Mouse (Mus musculus) limb, embryonic 15.5 days (tissue): Measurements from ENCODE around the gene Fbxl12. TPM values are rescaled to one million over a fixed set of nuclear protein-coding genes. Genes with fewer than 3 reads are reported as not detected.

Experiments
- ATAC-seq: fragments of 200-750 bp; cut with Nextera tagmentation; 2 replicates; pipeline ENCODE4 v1.8.0; 2017; ENCODE audit warnings: low read depth, moderate TSS enrichment; ENCODE audit not compliant: insufficient number of reproducible peaks, low FRiP score, low TSS enrichment
- H3K27ac ChIP-seq: fragments of 300-500 bp; sonication (generic); 2 replicates; pipeline ENCODE4 v1.5.1; 2015; ENCODE audit warnings: moderate library complexity, mild to moderate bottlenecking, inconsistent platforms
- H3K27me3 ChIP-seq: fragments of 300-500 bp; sonication (generic); 2 replicates; pipeline ENCODE4 v1.6.1; 2015; ENCODE audit warnings: inconsistent platforms
- H3K36me3 ChIP-seq: fragments of 300-500 bp; sonication (generic); 2 replicates; pipeline ENCODE4 v1.6.1; 2015; ENCODE audit warnings: inconsistent platforms
- H3K4me1 ChIP-seq: fragments of 300-500 bp; sonication (generic); 2 replicates; pipeline ENCODE4 v1.6.1; 2015; ENCODE audit warnings: inconsistent platforms
- H3K4me2 ChIP-seq: fragments of 300-500 bp; sonication (generic); 2 replicates; pipeline ENCODE4 v1.6.1; 2015; ENCODE audit warnings: mild to moderate bottlenecking, inconsistent platforms
- H3K4me3 ChIP-seq: fragments of 300-500 bp; sonication (generic); 2 replicates; pipeline ENCODE4 v1.5.1; 2015; ENCODE audit warnings: mild to moderate bottlenecking, inconsistent platforms
- H3K9ac ChIP-seq: fragments of 300-500 bp; sonication (generic); 2 replicates; pipeline ENCODE4 v1.6.1; 2015; ENCODE audit warnings: inconsistent platforms
- H3K9me3 ChIP-seq: fragments of 300-500 bp; sonication (generic); 2 replicates; pipeline ENCODE4 v1.6.1; 2016; ENCODE audit warnings: inconsistent platforms
- WGBS: fragments of 180-500 bp; shearing (Covaris S2); methylation state at CpG from one replicate; pipeline ENCODE4 v1.1.7; 2015; 5-methylcytosine and 5-hydroxymethylcytosine counted together
- polyA plus RNA-seq: library from polyadenylated mRNA; unstranded; fragments of >200 nt; fragmentation: Nextera tagmentation; extraction: Ambion mirVana; gene quantifications from 2 replicates; pipeline ENCODE4 v1.2.1, GENCODE M21; 2015

The Fbxl12 gene
- polyA plus RNA-seq, 1 experiment from 2014 or later = 19.2 TPM

DNA sequence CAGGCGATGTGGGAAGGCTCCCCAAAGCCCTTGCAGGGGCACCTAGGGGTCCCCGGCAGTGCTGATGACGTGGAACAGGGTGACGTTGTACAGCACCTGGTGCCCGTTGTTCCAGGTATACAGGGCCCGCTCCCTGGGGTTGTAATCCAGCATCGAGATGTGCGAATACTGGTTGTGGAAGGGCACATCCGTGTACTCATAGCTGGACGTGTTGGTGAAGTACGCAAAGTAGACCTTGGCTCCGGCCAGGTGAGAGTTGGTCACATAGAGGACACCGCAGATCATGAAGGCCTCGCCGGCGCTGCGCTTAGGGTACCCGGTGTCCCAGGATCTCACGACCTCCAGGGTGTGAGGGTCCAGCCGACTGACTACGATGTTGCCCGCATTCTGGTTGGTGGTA, 23.5 kb upstream of the Fbxl12 start:
- no peak overlapping the region for H3K4me3 ChIP-seq
- H3K4me2 ChIP-seq = no peak overlapping the region
- no peak for ATAC-seq
- no peaks in the 10 kb centered on the region for H3K27me3 ChIP-seq
- WGBS = 92% methylated on average over 22 of the region's 22 CpGs
- peaks cover 16% of the 10 kb centered on the region for H3K36me3 ChIP-seq
- H3K9ac ChIP-seq = no peak overlapping the region
- H3K27ac ChIP-seq = no peak overlapping the region
- no peaks in the 10 kb centered on the region for H3K9me3 ChIP-seq
- H3K4me1 ChIP-seq = peaks cover 23% of the 10 kb centered on the region

DNA sequence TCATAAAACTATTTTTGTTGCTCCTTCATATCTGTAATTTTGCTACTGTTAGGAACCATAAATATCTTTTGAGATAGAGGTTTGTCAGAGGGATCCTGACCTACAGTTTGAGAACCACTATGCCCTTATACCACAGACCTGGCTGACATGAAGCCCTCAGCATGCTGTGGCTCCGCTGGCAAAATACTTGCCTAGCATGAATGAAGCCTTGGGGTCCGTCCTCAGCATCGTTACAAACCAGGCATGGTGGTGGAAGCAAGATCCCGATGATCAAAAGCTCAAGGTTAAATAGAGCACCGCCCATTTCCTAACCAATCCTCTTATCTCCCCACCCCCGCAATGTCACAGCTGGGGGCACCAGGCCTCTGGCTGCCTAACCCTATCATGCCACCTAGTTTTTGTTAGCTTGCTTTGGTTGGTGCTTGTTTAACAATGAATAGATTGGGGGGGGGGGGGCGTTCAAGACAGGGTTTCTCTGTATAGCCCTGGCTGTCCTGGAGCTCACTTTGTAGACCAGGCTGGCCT, 22.0 kb upstream of the Fbxl12 start:
- H3K9ac ChIP-seq = no peak overlapping the region
- no peaks in the 10 kb centered on the region for H3K9me3 ChIP-seq
- H3K4me1 ChIP-seq = peaks cover 21% of the 10 kb centered on the region
- no peak overlapping the region for H3K27ac ChIP-seq
- H3K4me2 ChIP-seq = no peak overlapping the region
- H3K36me3 ChIP-seq = peaks cover 31% of the 10 kb centered on the region
- no peaks in the 10 kb centered on the region for H3K27me3 ChIP-seq
- H3K4me3 ChIP-seq = no peak overlapping the region
- ATAC-seq = no peak
- 15% methylated on average over 7 of the region's 7 CpGs for WGBS

GRCm38 (mm10) chr9:20665925-20666324, 21.4 kb upstream of the Fbxl12 start:
- Histone ChIP-seq H3K4me3 (no peak overlapping the region), H3K9ac (no peak overlapping the region), H3K27me3 (no peaks in the 10 kb centered on the region), H3K9me3 (no peaks in the 10 kb centered on the region), H3K36me3 (peaks cover 37% of the 10 kb centered on the region), H3K27ac (no peak overlapping the region), H3K4me1 (peaks cover 21% of the 10 kb centered on the region), H3K4me2 (no peak overlapping the region)
- 32% methylated on average over 8 of the region's 8 CpGs for WGBS
- no peak for ATAC-seq

DNA sequence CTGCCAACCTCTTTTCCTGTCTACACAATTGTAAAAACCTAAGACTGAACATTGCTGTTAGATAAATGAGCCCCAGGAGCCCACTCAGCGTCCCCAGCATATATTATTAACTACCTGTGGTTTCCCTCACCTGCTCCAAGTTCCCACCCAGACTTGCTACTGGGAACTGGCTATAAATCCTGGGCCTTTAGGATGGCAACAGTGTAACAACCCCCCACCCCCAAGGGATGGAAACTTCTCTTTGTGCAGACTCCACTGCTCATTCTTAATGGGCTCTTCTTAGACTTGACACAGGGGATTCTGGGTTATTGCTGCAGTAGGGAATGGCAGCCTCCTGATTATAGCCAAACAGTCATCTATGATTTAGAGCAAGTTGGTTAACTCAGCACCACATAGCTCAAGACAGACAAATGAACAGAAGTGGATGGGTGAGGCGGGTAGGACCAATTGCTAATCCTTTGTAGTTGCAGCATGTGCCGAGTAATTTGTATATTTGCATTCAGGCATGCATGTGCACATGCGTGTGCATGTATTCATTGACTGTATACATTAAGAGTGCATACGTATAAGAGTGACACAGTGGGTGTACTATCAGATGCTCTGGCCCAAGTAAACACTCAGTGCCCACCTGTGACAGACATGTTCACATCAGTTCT, 20.5 kb upstream of the Fbxl12 start:
- Histone ChIP-seq H3K36me3 (peaks cover 45% of the 10 kb centered on the region), H3K9me3 (no peaks in the 10 kb centered on the region)
- no peak for ATAC-seq

DNA sequence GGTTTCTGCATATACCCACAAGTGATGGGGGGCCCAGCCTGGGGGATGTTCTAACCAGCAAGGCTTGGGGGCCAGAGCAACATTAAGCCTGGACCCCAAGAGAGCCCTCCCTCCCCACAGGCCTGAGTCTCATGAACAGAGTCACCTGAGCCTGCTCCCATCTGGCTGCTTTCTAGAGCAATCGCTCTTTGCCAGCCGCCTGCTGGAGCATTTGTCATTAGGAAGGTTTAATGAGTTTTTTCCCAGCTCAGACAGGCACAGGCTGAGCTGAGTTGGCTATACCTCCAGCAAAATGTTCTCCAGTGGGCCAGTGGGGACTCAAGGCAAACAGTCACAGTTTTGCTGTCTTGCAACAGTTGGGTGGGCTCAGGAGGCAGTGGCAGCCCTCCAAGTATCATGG, 19.8 kb upstream of the Fbxl12 start:
- WGBS = 63% methylated on average over 2 of the region's 2 CpGs
- peaks cover 21% of the 10 kb centered on the region for H3K4me1 ChIP-seq
- H3K4me3 ChIP-seq = no peak overlapping the region
- no peak overlapping the region; the same call in 1 of the 2 replicates for H3K27ac ChIP-seq
- H3K9me3 ChIP-seq = no peaks in the 10 kb centered on the region
- H3K27me3 ChIP-seq = no peaks in the 10 kb centered on the region
- no peak for ATAC-seq
- peaks cover 52% of the 10 kb centered on the region for H3K36me3 ChIP-seq
- no peak overlapping the region for H3K9ac ChIP-seq
- no peak overlapping the region for H3K4me2 ChIP-seq

More for the DNA sequence above, 20.5 kb upstream of the Fbxl12 start:
- Histone ChIP-seq H3K4me3 (no peak overlapping the region), H3K9ac (no peak overlapping the region), H3K27ac (no peak overlapping the region), H3K4me1 (peaks cover 21% of the 10 kb centered on the region), H3K27me3 (no peaks in the 10 kb centered on the region), H3K4me2 (no peak overlapping the region)
- WGBS = 77% methylated on average over 5 of the region's 5 CpGs

GRCm38 (mm10) chr9:20663956-20664355, 19.4 kb upstream of the Fbxl12 start:
- Histone ChIP-seq H3K27me3 (no peaks in the 10 kb centered on the region), H3K9me3 (no peaks in the 10 kb centered on the region), H3K36me3 (peaks cover 56% of the 10 kb centered on the region), H3K27ac (no peak overlapping the region; the same call in 1 of the 2 replicates), H3K4me3 (no peak overlapping the region), H3K4me1 (peaks cover 21% of the 10 kb centered on the region), H3K4me2 (no peak overlapping the region), H3K9ac (no peak overlapping the region)
- ATAC-seq = no peak
- 82% methylated on average over 2 of the region's 2 CpGs for WGBS

GRCm38 (mm10) chr9:20662874-20663273, 18.3 kb upstream of the Fbxl12 start:
- Histone ChIP-seq H3K4me3 (no peak overlapping the region), H3K27ac (no peak overlapping the region), H3K27me3 (no peaks in the 10 kb centered on the region), H3K4me2 (no peak overlapping the region), H3K36me3 (peaks cover 66% of the 10 kb centered on the region), H3K4me1 (peaks cover 21% of the 10 kb centered on the region), H3K9me3 (no peaks in the 10 kb centered on the region), H3K9ac (no peak overlapping the region)
- 93% methylated on average over 8 of the region's 8 CpGs for WGBS
- ATAC-seq = no peak

- no peaks in the 10 kb centered on the region for H3K9me3 ChIP-seq
- 52% methylated on average over 3 of the region's 3 CpGs for WGBS
- H3K4me1 ChIP-seq = peaks cover 21% of the 10 kb centered on the region
- no peaks in the 10 kb centered on the region for H3K27me3 ChIP-seq
- H3K36me3 ChIP-seq = peaks cover 71% of the 10 kb centered on the region
- no peak overlapping the region for H3K4me2 ChIP-seq
- H3K27ac ChIP-seq = no peak overlapping the region
- ATAC-seq = no peak
- no peak overlapping the region for H3K4me3 ChIP-seq
- H3K9ac ChIP-seq = no peak overlapping the region
These were observed 17.8 kb upstream of the Fbxl12 start for GRCm38 (mm10) chr9:20662325-20662724.

- ATAC-seq = no peak
- H3K36me3 ChIP-seq = peaks cover 86% of the 10 kb centered on the region
- WGBS = 90% methylated on average over 3 of the region's 3 CpGs
These were observed 13.0 kb upstream of the Fbxl12 start for GRCm38 (mm10) chr9:20657546-20657945.

DNA sequence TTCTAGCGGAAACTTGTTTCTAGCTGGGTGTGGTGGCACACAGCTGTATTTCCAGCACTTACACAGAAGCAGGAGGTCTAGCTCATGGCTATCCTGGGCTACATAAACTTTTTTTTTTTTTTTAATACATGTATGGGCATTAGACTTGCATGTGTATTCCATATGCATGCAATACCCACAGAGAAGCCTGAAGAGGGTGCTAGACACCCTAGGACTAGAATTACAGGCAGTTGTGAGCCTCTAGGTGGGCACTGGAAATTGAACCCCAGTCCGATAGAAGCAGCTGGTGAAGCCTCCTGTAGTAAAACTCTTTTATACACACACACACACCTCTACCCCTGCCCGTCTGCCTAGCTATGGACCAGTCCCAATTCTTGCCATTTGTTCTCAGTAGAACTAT, 9.3 kb upstream of the Fbxl12 start:
- Histone ChIP-seq H3K9ac (no peak overlapping the region), H3K36me3 (peaks cover 53% of the 10 kb centered on the region), H3K27me3 (no peaks in the 10 kb centered on the region), H3K4me3 (no peak overlapping the region), H3K4me2 (no peak overlapping the region), H3K9me3 (no peaks in the 10 kb centered on the region), H3K27ac (no peak overlapping the region), H3K4me1 (peaks cover 29% of the 10 kb centered on the region)
- WGBS = 85% methylated on average over 3 of the region's 3 CpGs
- ATAC-seq = no peak

More at GRCm38 (mm10) chr9:20657546-20657945, 13.0 kb upstream of the Fbxl12 start:
- H3K9me3 ChIP-seq = no peaks in the 10 kb centered on the region
- H3K4me3 ChIP-seq = no peak overlapping the region
- H3K27me3 ChIP-seq = no peaks in the 10 kb centered on the region
- H3K9ac ChIP-seq = no peak overlapping the region
- no peak overlapping the region for H3K27ac ChIP-seq
- H3K4me2 ChIP-seq = no peak overlapping the region
- peaks cover 22% of the 10 kb centered on the region for H3K4me1 ChIP-seq

DNA sequence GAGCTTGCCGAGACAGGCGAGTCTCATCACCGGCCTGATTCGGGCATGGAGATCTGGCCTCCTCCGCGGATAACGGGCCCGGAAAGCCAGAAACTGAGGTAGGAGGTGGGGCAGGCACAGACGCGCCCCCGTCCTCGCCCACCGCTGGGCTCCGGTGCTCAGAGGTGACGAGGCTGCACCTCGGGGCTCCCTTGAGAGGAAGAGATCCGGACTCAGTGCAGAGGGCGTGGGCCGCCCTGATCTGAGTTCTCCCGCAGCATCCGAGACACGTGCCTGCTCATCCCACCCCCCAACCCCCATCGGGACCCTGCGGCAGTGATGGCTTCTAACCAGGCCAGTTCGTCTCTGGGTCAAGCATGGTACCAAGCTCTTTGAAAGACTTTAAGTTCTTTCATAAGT, 7.7 kb upstream of the Fbxl12 start:
- Histone ChIP-seq H3K9me3 (no peaks in the 10 kb centered on the region), H3K27ac (peak overlapping the region; percentile 54; the same call in 1 of the 2 replicates), H3K9ac (peak overlapping the region; percentile 88), H3K4me3 (peak overlapping the region; percentile 97), H3K36me3 (peaks cover 53% of the 10 kb centered on the region), H3K4me2 (peak overlapping the region; percentile 55), H3K4me1 (peaks cover 29% of the 10 kb centered on the region), H3K27me3 (no peaks in the 10 kb centered on the region)
- no peak for ATAC-seq
- WGBS = under 1% methylated on average over 25 of the region's 25 CpGs

DNA sequence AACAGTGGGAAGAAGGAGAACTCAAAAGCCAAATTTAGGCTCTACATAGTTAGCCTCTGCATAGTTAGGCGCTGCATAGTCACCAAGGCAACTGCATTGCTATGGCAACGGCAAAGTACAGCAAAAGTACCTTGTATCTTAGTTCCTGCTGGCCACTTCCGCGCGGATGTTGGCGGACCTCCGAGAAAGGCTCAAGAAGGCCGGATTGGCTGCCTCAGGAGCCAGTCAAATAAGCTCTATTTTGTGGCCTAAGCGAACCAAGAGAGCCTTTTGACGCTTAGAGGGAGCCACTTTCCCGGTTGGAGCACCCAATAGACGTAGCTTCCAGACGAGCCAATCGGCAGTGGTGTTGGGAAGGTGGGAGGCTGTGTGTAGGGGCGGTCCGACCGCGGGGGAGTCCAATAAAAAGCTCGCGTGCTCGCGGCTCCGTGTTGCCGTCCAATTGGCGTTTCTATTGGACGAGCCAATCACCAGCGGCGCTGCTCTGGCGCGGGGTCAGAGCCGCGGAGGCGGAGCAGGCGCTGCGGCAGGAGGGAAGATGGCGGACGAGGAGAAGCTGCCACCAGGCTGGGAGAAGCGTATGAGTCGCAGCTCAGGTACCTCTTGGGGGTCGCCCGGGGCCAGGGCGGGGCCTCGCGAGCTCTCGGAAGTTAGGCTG, 7.2 kb upstream of the Fbxl12 start, which contains the start of gene Pin1:
Gene Pin1, plus strand, starts transcription at position 494 of the 658 bp plus-strand sequence.
- peak within 1 kb of the TSS; percentile 54 for H3K27ac ChIP-seq
- peak within 1 kb of the TSS; percentile 70 for H3K4me2 ChIP-seq
- H3K9ac ChIP-seq = peak within 1 kb of the TSS; percentile 88
- peak within 1 kb of the TSS; percentile 97 for H3K4me3 ChIP-seq
- H3K27me3 ChIP-seq = no peaks in the 10 kb centered on the region
- under 1% methylated on average over 45 of the region's 45 CpGs for WGBS
- peak; percentile 100 for ATAC-seq
- H3K36me3 ChIP-seq = peaks cover 53% of the 10 kb centered on the region
- H3K4me1 ChIP-seq = peaks cover 29% of the 10 kb centered on the region
- no peaks in the 10 kb centered on the region for H3K9me3 ChIP-seq
